Mouse (Mus musculus) left cerebral cortex, adult 9 months (tissue): Measurements from ENCODE around the gene Dusp14.

Experiments
- DNase-seq, 2 experiments: peaks; one replicate each; pipeline ENCODE4 v3.0.0; 2022; ENCODE audit warnings: low spot score in 2 of 2

The Dusp14 gene

DNA sequence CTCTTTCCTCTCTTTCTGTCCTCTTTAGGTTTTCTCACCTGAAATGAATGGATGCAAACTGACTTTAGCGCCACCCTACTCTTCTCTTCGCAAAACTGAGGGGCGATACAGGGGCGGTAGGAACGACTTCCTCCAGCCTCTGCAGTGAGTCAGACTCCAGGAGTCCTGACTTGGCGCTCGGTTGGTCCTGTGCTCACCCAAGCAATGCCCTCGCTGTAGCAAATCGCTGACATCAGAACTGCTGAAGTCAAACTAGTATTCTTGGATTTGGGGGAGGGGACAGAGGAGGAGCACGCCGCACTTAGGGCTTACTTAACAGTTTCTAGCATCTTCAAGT is at the start of gene Dusp14:
Gene Dusp14 (minus strand): TSS at position 228 of the 337 bp plus-strand sequence.
- DNase-seq: no peak

DNA sequence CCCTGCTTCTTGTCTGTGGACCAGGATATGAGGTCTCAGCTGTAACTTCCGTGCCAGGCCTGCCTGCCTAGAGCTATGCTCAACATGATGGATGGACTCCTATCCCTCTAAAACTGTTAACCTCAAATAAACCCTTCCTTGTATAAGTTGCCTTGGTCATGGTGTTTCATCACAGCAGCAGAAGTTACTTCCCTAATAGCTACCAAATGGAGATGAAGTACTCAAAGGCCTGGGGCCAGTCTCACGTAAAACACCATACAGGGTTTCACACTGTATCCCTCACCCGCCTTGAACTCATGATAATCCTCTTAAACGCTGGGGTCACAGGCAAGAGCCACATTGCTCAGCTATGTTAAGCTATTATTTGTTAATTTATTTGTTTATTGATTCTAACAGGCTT is 48.4 kb upstream of the Dusp14 start:
- DNase-seq: no peak

DNA sequence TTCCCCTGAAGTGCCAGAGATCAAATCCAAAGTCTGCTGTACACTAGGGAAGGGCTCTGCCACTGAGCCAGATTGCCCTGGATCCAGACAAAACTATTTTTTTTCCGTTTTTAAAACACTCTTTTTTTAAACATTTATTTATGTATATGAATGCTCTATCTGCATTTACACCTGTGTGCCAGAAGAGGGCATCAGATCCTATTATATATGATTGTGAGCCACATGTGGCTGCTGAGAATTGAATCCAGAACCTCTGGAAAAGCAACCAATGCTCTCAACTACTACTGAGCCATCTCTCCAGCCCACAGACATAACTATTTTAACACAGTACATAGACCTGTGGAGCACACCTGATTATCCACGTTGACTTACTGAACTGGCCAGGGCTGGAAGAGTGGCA is 47.2 kb upstream of the Dusp14 start:
- DNase-seq: no peak

GRCm38 (mm10) chr11:84115646-84116045 is 46.6 kb upstream of the Dusp14 start:
- DNase-seq: no peak

DNA sequence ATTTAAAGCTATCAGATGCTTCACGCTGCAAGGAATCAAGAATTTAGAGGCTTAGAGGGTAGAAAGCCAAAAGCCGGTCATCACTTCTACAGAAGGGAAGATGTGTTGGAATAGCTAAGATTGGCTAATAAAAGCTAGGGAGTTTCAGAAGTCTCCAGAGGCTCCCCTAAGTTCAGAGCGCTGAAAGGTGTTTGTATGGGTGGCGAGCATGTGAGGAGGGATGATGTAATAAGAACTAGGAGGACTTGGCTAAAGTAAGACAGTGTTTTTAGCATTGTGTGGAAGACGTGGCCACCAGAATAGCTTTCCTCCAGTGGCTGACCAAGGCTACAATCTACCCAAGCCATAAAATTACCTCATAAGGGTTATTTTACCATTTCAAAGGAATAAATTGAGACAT is 44.6 kb upstream of the Dusp14 start:
- DNase-seq: peak in 1 of 2 experiments; percentile 16

- no peak for DNase-seq
Measured at GRCm38 (mm10) chr11:84107137-84107536, 38.1 kb upstream of the Dusp14 start.

- DNase-seq: no peak
Measured at GRCm38 (mm10) chr11:84104036-84104435, 35.0 kb upstream of the Dusp14 start.

GRCm38 (mm10) chr11:84101182-84101581 is 32.1 kb upstream of the Dusp14 start:
- no peak for DNase-seq

GRCm38 (mm10) chr11:84097251-84097998 is 28.4 kb upstream of the Dusp14 start:
- DNase-seq: peak in 1 of 2 experiments; percentile 49

- DNase-seq: no peak
Measured at GRCm38 (mm10) chr11:84095084-84095483, 26.0 kb upstream of the Dusp14 start.

GRCm38 (mm10) chr11:84090572-84090971 is 21.5 kb upstream of the Dusp14 start:
- no peak for DNase-seq

- DNase-seq: no peak
Measured at GRCm38 (mm10) chr11:84081901-84082300, 12.8 kb upstream of the Dusp14 start.

GRCm38 (mm10) chr11:84080327-84080726 is 11.3 kb upstream of the Dusp14 start:
- no peak for DNase-seq

DNA sequence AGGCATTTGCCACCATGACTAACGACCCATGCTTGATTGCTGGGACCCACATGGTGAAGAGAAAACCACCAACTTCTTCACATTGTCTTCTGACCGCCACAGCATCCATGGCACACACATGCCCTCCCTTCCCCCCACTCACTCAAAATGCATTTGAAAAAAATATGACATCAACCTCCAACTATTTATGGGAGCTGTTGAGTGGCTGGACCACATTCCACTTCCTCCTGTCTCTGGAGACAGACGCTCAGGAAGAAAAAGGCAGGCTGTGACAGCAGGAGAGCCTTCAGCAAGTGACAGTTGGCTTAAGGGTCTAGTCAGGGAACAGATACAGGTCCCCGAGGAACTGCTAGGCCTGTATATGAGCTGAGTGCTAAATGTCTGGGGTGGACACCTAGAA is 10.8 kb upstream of the Dusp14 start:
- DNase-seq: no peak

DNA sequence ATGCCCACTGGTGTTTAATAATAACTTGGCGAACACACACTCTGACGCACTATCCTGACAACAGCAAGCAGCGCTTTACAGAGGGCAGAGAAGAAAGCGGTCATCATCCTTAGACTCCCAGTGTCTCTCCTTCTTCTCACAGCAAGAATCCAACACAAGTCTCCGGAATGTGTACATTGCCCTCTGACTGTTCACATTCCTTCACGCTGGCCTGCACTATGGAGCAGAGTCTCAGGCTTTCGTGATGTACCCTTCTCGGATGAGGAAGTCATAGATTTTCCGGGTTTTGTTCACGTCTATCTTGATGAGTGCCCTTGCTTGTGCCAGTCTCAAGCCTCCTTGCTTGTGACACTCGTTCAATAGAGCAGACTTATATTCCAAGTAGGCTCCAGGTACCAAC is 10.3 kb upstream of the Dusp14 start:
- no peak for DNase-seq

DNA sequence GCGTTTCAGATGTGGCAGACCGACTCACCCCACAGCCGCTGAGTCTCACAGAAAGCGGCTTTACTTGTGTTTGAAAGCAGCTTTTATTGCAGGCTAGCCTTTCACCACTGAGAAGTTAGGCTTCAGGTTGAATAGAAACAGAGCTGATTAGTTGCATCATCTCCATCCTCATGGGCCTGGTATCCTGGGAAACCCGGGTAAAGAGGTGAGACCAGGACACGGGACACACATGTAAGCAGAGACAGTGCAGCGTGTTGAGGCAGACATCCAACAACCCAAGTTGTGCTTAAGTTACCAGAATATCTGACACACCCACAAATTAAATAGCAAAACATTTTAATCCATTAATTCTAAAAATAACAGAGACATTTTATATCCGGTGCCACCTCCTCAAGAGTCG is 9.5 kb upstream of the Dusp14 start:
- no peak for DNase-seq

DNA sequence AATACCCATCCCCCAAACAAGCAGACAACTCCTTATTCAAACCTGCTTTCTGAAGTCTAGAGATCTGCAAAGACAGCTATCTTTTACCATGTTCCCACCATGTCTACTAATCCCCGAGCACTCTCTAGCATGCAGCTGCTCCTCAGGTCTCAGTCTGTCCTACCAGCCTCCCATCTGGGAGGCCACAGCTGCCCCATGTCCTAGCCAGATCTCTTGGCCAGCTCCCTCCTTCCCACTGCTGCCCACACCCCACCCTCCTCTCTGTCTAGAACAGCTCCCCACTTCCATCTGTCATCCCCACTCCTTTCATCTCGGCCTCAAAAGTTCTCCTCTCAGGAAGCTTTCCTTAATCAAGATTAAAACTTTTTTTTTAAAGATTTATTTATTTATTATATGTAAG is 7.9 kb upstream of the Dusp14 start:
- no peak for DNase-seq

DNA sequence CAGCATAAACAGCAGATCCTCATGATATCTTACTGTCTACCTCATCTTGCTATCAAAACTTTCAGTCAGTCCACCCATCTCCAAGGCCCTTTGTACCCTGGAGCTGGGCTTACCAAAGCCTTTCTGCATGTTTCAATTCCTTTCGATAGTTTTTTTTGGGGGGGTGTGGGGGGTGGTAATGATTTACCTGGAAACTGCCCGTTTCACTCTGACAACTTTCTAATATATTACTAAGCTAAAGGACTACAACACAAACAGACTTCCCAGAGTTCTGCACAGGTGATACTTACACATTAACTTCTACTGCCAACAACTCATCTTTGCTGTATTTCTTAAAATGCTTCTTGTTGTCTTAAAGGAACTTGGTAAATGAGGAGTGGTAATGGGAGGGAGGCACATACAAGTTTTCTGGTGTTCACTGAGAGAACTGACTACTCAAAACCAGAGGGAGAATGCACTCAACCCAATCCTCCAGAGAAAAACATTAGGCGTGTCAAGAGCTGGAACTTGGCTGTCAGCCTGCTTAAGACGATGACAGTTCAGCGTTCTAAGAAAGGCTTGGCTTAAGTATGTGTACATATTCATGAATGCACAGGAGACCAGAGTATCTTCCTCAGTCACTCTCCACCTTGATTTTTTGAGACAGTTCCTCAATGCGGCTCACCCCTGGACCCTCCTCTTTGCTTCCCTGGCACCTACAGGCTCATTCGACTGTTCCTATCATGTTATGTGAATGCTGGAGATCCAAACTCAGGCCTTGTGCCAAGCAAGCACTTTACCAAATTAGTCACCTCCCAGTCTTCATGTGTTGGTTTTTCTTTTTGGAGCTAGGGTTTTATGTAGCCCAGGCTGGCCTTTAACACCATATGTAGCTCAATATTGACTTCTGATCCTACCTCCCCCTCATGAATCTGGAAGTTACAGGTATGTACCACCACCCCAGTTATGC is 5.0 kb upstream of the Dusp14 start:
- peak in 1 of 2 experiments; percentile 45 for DNase-seq

DNA sequence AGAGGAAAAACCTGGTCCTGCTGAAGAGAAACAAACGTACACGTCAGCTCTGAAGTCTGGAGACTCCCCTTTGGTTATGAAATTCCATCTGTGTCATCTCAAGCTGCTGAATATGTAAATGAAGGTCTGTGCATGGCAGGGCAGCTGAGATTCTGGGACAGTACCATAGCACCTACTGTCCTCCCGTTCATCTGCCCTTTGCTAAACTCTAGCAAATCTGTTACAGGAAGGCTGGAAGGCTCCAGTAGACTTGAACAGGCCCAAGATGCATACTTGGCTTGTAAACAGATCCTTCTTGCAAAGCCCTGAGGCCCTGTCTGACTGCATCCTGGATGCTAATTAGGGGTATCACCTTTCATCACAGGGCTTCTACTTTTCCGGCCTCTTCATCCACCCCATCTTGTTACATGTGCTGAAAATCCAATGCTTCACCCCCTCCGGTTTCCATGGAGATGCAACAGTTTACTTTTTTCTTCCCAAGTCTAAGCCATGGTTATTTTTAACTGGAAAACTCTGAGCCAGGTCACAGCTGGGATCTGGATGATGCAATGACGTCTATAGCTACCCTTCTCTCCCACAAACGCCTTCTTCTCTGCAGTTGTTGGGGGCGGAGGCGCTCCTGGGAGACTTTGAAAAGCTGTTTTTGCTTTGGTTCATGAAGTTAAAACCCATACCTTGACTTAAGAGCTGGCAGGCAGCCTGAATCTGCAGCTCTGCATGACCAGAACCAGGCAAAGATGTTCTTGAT is 4.0 kb upstream of the Dusp14 start:
- DNase-seq: peak; percentile 81 to 83

- peak in 1 of 2 experiments; percentile 53 for DNase-seq
Measured at GRCm38 (mm10) chr11:84068191-84069033, 649 bp downstream of the Dusp14 start.

- peak in 1 of 2 experiments; percentile 39 for DNase-seq
Measured at GRCm38 (mm10) chr11:84067720-84068190, 1.3 kb downstream of the Dusp14 start.
